Mouse (Mus musculus) cortical plate, adult 2 months (tissue): ENCODE measurements around the gene Matn1.

Experiments
- CTCF ChIP-seq: fragments of 200-500 bp; IDR thresholded peaks from 2 replicates; pipeline ENCODE4 v1.5.1; 2011; ENCODE audit warnings: mild to moderate bottlenecking, control low read depth, low read length; ENCODE audit not compliant: insufficient read depth; ENCODE audit errors: extremely low read depth
- POLR2A ChIP-seq: fragments of 200-500 bp; IDR thresholded peaks from 2 replicates; pipeline ENCODE4 v1.6.1; 2011; ENCODE audit warnings: mild to moderate bottlenecking, low read length, control low read depth; ENCODE audit not compliant: insufficient read depth; ENCODE audit errors: extremely low read depth

GRCm38 (mm10) chr4:130916639-130917038 is 27.5 kb upstream of the Matn1 start:
- TF ChIP-seq CTCF (no peak), POLR2A (no peak)
